Mouse (Mus musculus): ENCODE measurements around the gene Haus7.

DNA sequence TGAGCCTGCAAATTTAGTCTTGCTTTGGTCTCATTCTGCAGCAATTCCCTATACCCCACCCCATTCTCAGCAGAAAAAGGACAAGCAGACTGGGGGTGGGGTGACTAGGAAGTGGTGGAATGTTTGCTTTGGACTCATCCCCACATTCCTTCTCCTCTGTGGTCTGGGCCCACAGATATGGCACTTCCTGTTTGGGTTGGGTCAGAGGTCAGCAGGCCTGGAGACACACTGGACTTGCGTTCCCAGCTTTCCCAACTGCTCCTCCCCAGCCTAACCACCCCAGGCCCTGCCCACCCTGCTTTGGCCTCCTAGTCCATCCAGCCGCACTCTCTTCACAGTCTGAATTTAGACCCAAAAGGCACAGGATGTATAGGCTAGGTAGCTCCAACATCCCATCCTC is 17.8 kb upstream of the Haus7 start:
- no peak for TF ChIP-seq POLR2A (IDR thresholded peaks at IDR 0.05; ENCODE audit: low read depth, low read length)
- no peak for TF ChIP-seq CTCF (conservative IDR thresholded peaks at IDR 0.05; ENCODE audit: insufficient read depth, insufficient read length, low read depth, low read length)

Measured in kidney, adult 2 months (tissue).